Mouse (Mus musculus): ENCODE measurements around the gene Mrpl55. TPM values are rescaled to one million over a fixed set of nuclear protein-coding genes. Genes with fewer than 3 reads are reported as not detected.

Gene Mrpl55
- polyA plus RNA-seq, 1 experiment: 44.7 TPM

GRCm38 (mm10) chr11:59212892-59213494, 10.7 kb downstream of the Mrpl55 start:
- no peak for TF ChIP-seq FOSL1 (IDR thresholded peaks at IDR 0.05; ENCODE audit: insufficient read depth, low read length, poor library complexity, severe bottlenecking)
- no peak for TF ChIP-seq MYOD1 (IDR thresholded peaks at IDR 0.05; ENCODE audit: control insufficient read depth, insufficient read length, low read depth)
- TF ChIP-seq CEBPB (IDR thresholded peaks at IDR 0.05; ENCODE audit: low read depth): no peak
- TF ChIP-seq MYOG (IDR thresholded peaks at IDR 0.05; ENCODE audit: control insufficient read depth, extremely low read depth, insufficient read length): no peak
- TF ChIP-seq CTCF (IDR thresholded peaks at IDR 0.05; ENCODE audit: control insufficient read depth, insufficient read depth, insufficient read length): no peak
- no peak for TF ChIP-seq MAX (IDR thresholded peaks at IDR 0.05)
- no peak for TF ChIP-seq USF1 (IDR thresholded peaks at IDR 0.05; ENCODE audit: low read depth)
- peaks cover 97% of the 10 kb centered on the region for H3K79me2 ChIP-seq (ENCODE audit: control insufficient read depth, insufficient read depth)
- H3K36me3 ChIP-seq (ENCODE audit: control insufficient read depth, insufficient read depth): peaks cover 82% of the 10 kb centered on the region
- no peaks in the 10 kb centered on the region for H3K27me3 ChIP-seq (ENCODE audit: control insufficient read depth, insufficient read depth, insufficient read length)
- H3K79me3 ChIP-seq (ENCODE audit: low read depth): peaks cover 60% of the 10 kb centered on the region
- H3ac ChIP-seq (ENCODE audit: control insufficient read depth, insufficient read length, low read depth): no peak overlapping the region
- H3K4me3 ChIP-seq (ENCODE audit: insufficient read depth, poor library complexity, severe bottlenecking): no peak overlapping the region

- Histone ChIP-seq H3K4me3 (ENCODE audit: insufficient read depth, poor library complexity, severe bottlenecking) (no peak overlapping the region), H3K79me2 (ENCODE audit: control insufficient read depth, insufficient read depth) (peaks cover 100% of the 10 kb centered on the region), H3ac (ENCODE audit: control insufficient read depth, insufficient read length, low read depth) (no peak overlapping the region), H3K79me3 (ENCODE audit: low read depth) (peaks cover 93% of the 10 kb centered on the region), H3K27me3 (ENCODE audit: control insufficient read depth, insufficient read depth, insufficient read length) (no peaks in the 10 kb centered on the region), H3K36me3 (ENCODE audit: control insufficient read depth, insufficient read depth) (peaks cover 94% of the 10 kb centered on the region)
- TF ChIP-seq MYOD1 (IDR thresholded peaks at IDR 0.05; ENCODE audit: control insufficient read depth, insufficient read length, low read depth): no peak
- no peak for TF ChIP-seq USF1 (IDR thresholded peaks at IDR 0.05; ENCODE audit: low read depth)
- TF ChIP-seq CTCF (IDR thresholded peaks at IDR 0.05; ENCODE audit: control insufficient read depth, insufficient read depth, insufficient read length): no peak
- TF ChIP-seq MYOG (IDR thresholded peaks at IDR 0.05; ENCODE audit: control insufficient read depth, extremely low read depth, insufficient read length): no peak
These were observed 14.7 kb downstream of the Mrpl55 start for GRCm38 (mm10) chr11:59216955-59217354.

- H3K79me2 ChIP-seq (ENCODE audit: control insufficient read depth, insufficient read depth): peaks cover 100% of the 10 kb centered on the region
- no peaks in the 10 kb centered on the region for H3K27me3 ChIP-seq (ENCODE audit: control insufficient read depth, insufficient read depth, insufficient read length)
- no peak overlapping the region for H3K4me3 ChIP-seq (ENCODE audit: insufficient read depth, poor library complexity, severe bottlenecking)
- H3K79me3 ChIP-seq (ENCODE audit: low read depth): peaks cover 99% of the 10 kb centered on the region
- TF ChIP-seq FOSL1 (IDR thresholded peaks at IDR 0.05; ENCODE audit: insufficient read depth, low read length, poor library complexity, severe bottlenecking) (no peak), CEBPB (IDR thresholded peaks at IDR 0.05; ENCODE audit: low read depth) (no peak), MAX (IDR thresholded peaks at IDR 0.05) (no peak), USF1 (IDR thresholded peaks at IDR 0.05; ENCODE audit: low read depth) (no peak), MYOD1 (IDR thresholded peaks at IDR 0.05; ENCODE audit: control insufficient read depth, insufficient read length, low read depth) (no peak), CTCF (IDR thresholded peaks at IDR 0.05; ENCODE audit: control insufficient read depth, insufficient read depth, insufficient read length) (no peak), MYOG (IDR thresholded peaks at IDR 0.05; ENCODE audit: control insufficient read depth, extremely low read depth, insufficient read length) (no peak)
- H3ac ChIP-seq (ENCODE audit: control insufficient read depth, insufficient read length, low read depth): no peak overlapping the region
- peaks cover 97% of the 10 kb centered on the region for H3K36me3 ChIP-seq (ENCODE audit: control insufficient read depth, insufficient read depth)
These were observed 16.2 kb downstream of the Mrpl55 start for GRCm38 (mm10) chr11:59218389-59218998.

GRCm38 (mm10) chr11:59219064-59219463, 16.8 kb downstream of the Mrpl55 start:
- peaks cover 100% of the 10 kb centered on the region for H3K79me3 ChIP-seq (ENCODE audit: low read depth)
- H3K36me3 ChIP-seq (ENCODE audit: control insufficient read depth, insufficient read depth): peaks cover 97% of the 10 kb centered on the region
- no peak overlapping the region for H3K4me3 ChIP-seq (ENCODE audit: insufficient read depth, poor library complexity, severe bottlenecking)
- peaks cover 100% of the 10 kb centered on the region for H3K79me2 ChIP-seq (ENCODE audit: control insufficient read depth, insufficient read depth)
- no peak overlapping the region for H3ac ChIP-seq (ENCODE audit: control insufficient read depth, insufficient read length, low read depth)
- no peaks in the 10 kb centered on the region for H3K27me3 ChIP-seq (ENCODE audit: control insufficient read depth, insufficient read depth, insufficient read length)
- TF ChIP-seq MAX (IDR thresholded peaks at IDR 0.05) (no peak), CEBPB (IDR thresholded peaks at IDR 0.05; ENCODE audit: low read depth) (no peak), FOSL1 (IDR thresholded peaks at IDR 0.05; ENCODE audit: insufficient read depth, low read length, poor library complexity, severe bottlenecking) (no peak), USF1 (IDR thresholded peaks at IDR 0.05; ENCODE audit: low read depth) (no peak), MYOD1 (IDR thresholded peaks at IDR 0.05; ENCODE audit: control insufficient read depth, insufficient read length, low read depth) (no peak), CTCF (IDR thresholded peaks at IDR 0.05; ENCODE audit: control insufficient read depth, insufficient read depth, insufficient read length) (no peak), MYOG (IDR thresholded peaks at IDR 0.05; ENCODE audit: control insufficient read depth, extremely low read depth, insufficient read length) (no peak)

- H3K4me3 ChIP-seq (ENCODE audit: insufficient read depth, poor library complexity, severe bottlenecking): no peak overlapping the region
- peaks cover 100% of the 10 kb centered on the region for H3K79me3 ChIP-seq (ENCODE audit: low read depth)
- H3ac ChIP-seq (ENCODE audit: control insufficient read depth, insufficient read length, low read depth): no peak overlapping the region
- H3K79me2 ChIP-seq (ENCODE audit: control insufficient read depth, insufficient read depth): peaks cover 100% of the 10 kb centered on the region
- H3K27me3 ChIP-seq (ENCODE audit: control insufficient read depth, insufficient read depth, insufficient read length): no peaks in the 10 kb centered on the region
- peaks cover 86% of the 10 kb centered on the region for H3K36me3 ChIP-seq (ENCODE audit: control insufficient read depth, insufficient read depth)
- TF ChIP-seq FOSL1 (IDR thresholded peaks at IDR 0.05; ENCODE audit: insufficient read depth, low read length, poor library complexity, severe bottlenecking): no peak
- TF ChIP-seq MYOG (IDR thresholded peaks at IDR 0.05; ENCODE audit: control insufficient read depth, extremely low read depth, insufficient read length): no peak
- TF ChIP-seq USF1 (IDR thresholded peaks at IDR 0.05; ENCODE audit: low read depth): no peak
- TF ChIP-seq CEBPB (IDR thresholded peaks at IDR 0.05; ENCODE audit: low read depth): no peak
- TF ChIP-seq CTCF (IDR thresholded peaks at IDR 0.05; ENCODE audit: control insufficient read depth, insufficient read depth, insufficient read length): no peak
- no peak for TF ChIP-seq MYOD1 (IDR thresholded peaks at IDR 0.05; ENCODE audit: control insufficient read depth, insufficient read length, low read depth)
- TF ChIP-seq MAX (IDR thresholded peaks at IDR 0.05): no peak
These were observed 19.3 kb downstream of the Mrpl55 start for GRCm38 (mm10) chr11:59221604-59222003.
